Mouse (Mus musculus): ENCODE measurements around the gene Klra1. TPM values are rescaled to one million over a fixed set of nuclear protein-coding genes. Genes with fewer than 3 reads are reported as not detected.
"Not testable (repeated sequence)": the region's sequence is repeated elsewhere in the genome, so short reads cannot be mapped to it uniquely, and the experiment has no call there.

Gene Klra1
- not detected in 2 replicates for polyA plus RNA-seq (2015; fragmentation: Nextera tagmentation; extraction: Ambion mirVana)

- no peak for ATAC-seq (ENCODE audit: insufficient number of reproducible peaks, low FRiP score, low TSS enrichment, low read depth)
- Histone ChIP-seq H3K4me1 (no peaks in the 10 kb centered on the region), H3K9ac (no peak within 1 kb of the TSS), H3K27ac (no peak within 1 kb of the TSS), H3K4me2 (no peak within 1 kb of the TSS), H3K9me3 (no peaks in the 10 kb centered on the region; the same call in 1 of the 2 replicates), H3K4me3 (no peak within 1 kb of the TSS), H3K36me3 (no peaks in the 10 kb centered on the region), H3K27me3 (no peaks in the 10 kb centered on the region)
- 76% methylated on average over 2 of the region's 2 CpGs for WGBS
Measured at GRCm38 (mm10) chr6:130386750-130387149, at the start of gene Klra1. Gene Klra1 (minus strand): TSS chr6:130386874.

GRCm38 (mm10) chr6:130429511-130429910, 42.8 kb upstream of the Klra1 start:
- Histone ChIP-seq H3K4me2 (no peak overlapping the region), H3K4me3 (no peak overlapping the region), H3K9ac (no peak overlapping the region), H3K27me3 (no peaks in the 10 kb centered on the region), H3K36me3 (no peaks in the 10 kb centered on the region), H3K27ac (no peak overlapping the region), H3K9me3 (no peaks in the 10 kb centered on the region), H3K4me1 (no peaks in the 10 kb centered on the region)
- ATAC-seq (ENCODE audit: insufficient number of reproducible peaks, low FRiP score, low TSS enrichment, low read depth): no peak
- WGBS: 86% methylated on average over 4 of the region's 4 CpGs

- no peaks in the 10 kb centered on the region for H3K27me3 ChIP-seq
- H3K4me2 ChIP-seq: no peak overlapping the region
- no peaks in the 10 kb centered on the region for H3K9me3 ChIP-seq
- no peak overlapping the region for H3K27ac ChIP-seq
- no peak for ATAC-seq (ENCODE audit: insufficient number of reproducible peaks, low FRiP score, low TSS enrichment, low read depth)
- no peaks in the 10 kb centered on the region for H3K36me3 ChIP-seq
- no peak overlapping the region for H3K9ac ChIP-seq
- no peak overlapping the region for H3K4me3 ChIP-seq
- WGBS: 82% methylated on average over 2 of the region's 2 CpGs
- H3K4me1 ChIP-seq: no peaks in the 10 kb centered on the region
Measured at GRCm38 (mm10) chr6:130419158-130419557, 32.5 kb upstream of the Klra1 start.

GRCm38 (mm10) chr6:130404882-130405281, 18.2 kb upstream of the Klra1 start:
- H3K36me3 ChIP-seq: no peaks in the 10 kb centered on the region
- H3K4me1 ChIP-seq: no peaks in the 10 kb centered on the region
- H3K4me2 ChIP-seq: no peak overlapping the region
- no peaks in the 10 kb centered on the region; the same call in 1 of the 2 replicates for H3K9me3 ChIP-seq
- no peak overlapping the region for H3K4me3 ChIP-seq
- 67% methylated on average over 1 of the region's 1 CpGs for WGBS
- H3K27me3 ChIP-seq: no peaks in the 10 kb centered on the region
- no peak overlapping the region for H3K9ac ChIP-seq
- ATAC-seq (ENCODE audit: insufficient number of reproducible peaks, low FRiP score, low TSS enrichment, low read depth): no peak
- H3K27ac ChIP-seq: no peak overlapping the region

GRCm38 (mm10) chr6:130385803-130386202, 871 bp downstream of the Klra1 start:
- WGBS: 50% methylated on average over 1 of the region's 1 CpGs
- no peak for ATAC-seq (ENCODE audit: insufficient number of reproducible peaks, low FRiP score, low TSS enrichment, low read depth)
- no peaks in the 10 kb centered on the region for H3K36me3 ChIP-seq
- no peak overlapping the region for H3K9ac ChIP-seq
- H3K4me2 ChIP-seq: no peak overlapping the region
- H3K9me3 ChIP-seq: no peaks in the 10 kb centered on the region; the same call in 1 of the 2 replicates
- no peaks in the 10 kb centered on the region for H3K27me3 ChIP-seq
- H3K27ac ChIP-seq: no peak overlapping the region
- H3K4me1 ChIP-seq: no peaks in the 10 kb centered on the region
- no peak overlapping the region for H3K4me3 ChIP-seq

GRCm38 (mm10) chr6:130382375-130382774, 4.3 kb downstream of the Klra1 start:
- Histone ChIP-seq H3K4me3 (no peak overlapping the region), H3K36me3 (no peaks in the 10 kb centered on the region), H3K4me1 (no peaks in the 10 kb centered on the region), H3K4me2 (no peak overlapping the region), H3K27me3 (no peaks in the 10 kb centered on the region), H3K9me3 (no peaks in the 10 kb centered on the region; the same call in 1 of the 2 replicates), H3K9ac (no peak overlapping the region), H3K27ac (no peak overlapping the region)
- no peak for ATAC-seq (ENCODE audit: insufficient number of reproducible peaks, low FRiP score, low TSS enrichment, low read depth)
- WGBS: 69% methylated on average over 4 of the region's 4 CpGs

- H3K27ac ChIP-seq; H3K9ac ChIP-seq; H3K4me2 ChIP-seq; H3K9me3 ChIP-seq; H3K27me3 ChIP-seq; H3K4me3 ChIP-seq; H3K4me1 ChIP-seq; ATAC-seq (ENCODE audit: insufficient number of reproducible peaks, low FRiP score, low TSS enrichment, low read depth); H3K36me3 ChIP-seq: not testable (repeated sequence)
- WGBS: 32% methylated on average over 1 of the region's 1 CpGs
Measured at GRCm38 (mm10) chr6:130345381-130345780, 41.3 kb downstream of the Klra1 start.

GRCm38 (mm10) chr6:130341973-130342372, 44.7 kb downstream of the Klra1 start:
- not testable (repeated sequence) for H3K4me3 ChIP-seq; H3K36me3 ChIP-seq; H3K27me3 ChIP-seq; ATAC-seq (ENCODE audit: insufficient number of reproducible peaks, low FRiP score, low TSS enrichment, low read depth); H3K9ac ChIP-seq; H3K4me1 ChIP-seq; H3K27ac ChIP-seq; H3K9me3 ChIP-seq; H3K4me2 ChIP-seq
- 82% methylated on average over 2 of the region's 2 CpGs for WGBS

GRCm38 (mm10) chr6:130337411-130337810, 49.3 kb downstream of the Klra1 start, which contains the start of gene Klra3:
Gene Klra3 (minus strand): TSS chr6:130337574.
- Histone ChIP-seq H3K4me2 (no peak within 1 kb of the TSS), H3K9ac (no peak within 1 kb of the TSS), H3K36me3 (no peaks in the 10 kb centered on the region), H3K9me3 (no peaks in the 10 kb centered on the region), H3K27ac (no peak within 1 kb of the TSS), H3K4me3 (no peak within 1 kb of the TSS), H3K4me1 (no peaks in the 10 kb centered on the region), H3K27me3 (no peaks in the 10 kb centered on the region)
- ATAC-seq (ENCODE audit: insufficient number of reproducible peaks, low FRiP score, low TSS enrichment, low read depth): no peak
- 84% methylated on average over 8 of the region's 8 CpGs for WGBS

Other genes starting within 250 kb of the Klra1 start
- not detected in 2 replicates for gene Klra9, start 193.8 kb downstream of the Klra1 start, polyA plus RNA-seq (2015; fragmentation: Nextera tagmentation; extraction: Ambion mirVana)
- gene Klra7, start 153.6 kb downstream of the Klra1 start, polyA plus RNA-seq (2015; fragmentation: Nextera tagmentation; extraction: Ambion mirVana): not detected in 2 replicates
- not detected in 2 replicates for gene Klra10, start 104.9 kb downstream of the Klra1 start, polyA plus RNA-seq (2015; fragmentation: Nextera tagmentation; extraction: Ambion mirVana)
- gene Klra3, start 49.3 kb downstream of the Klra1 start, polyA plus RNA-seq (2015; fragmentation: Nextera tagmentation; extraction: Ambion mirVana): not detected in 2 replicates